Mouse (Mus musculus): ENCODE measurements around the gene Gata2.

Gene Gata2

DNA sequence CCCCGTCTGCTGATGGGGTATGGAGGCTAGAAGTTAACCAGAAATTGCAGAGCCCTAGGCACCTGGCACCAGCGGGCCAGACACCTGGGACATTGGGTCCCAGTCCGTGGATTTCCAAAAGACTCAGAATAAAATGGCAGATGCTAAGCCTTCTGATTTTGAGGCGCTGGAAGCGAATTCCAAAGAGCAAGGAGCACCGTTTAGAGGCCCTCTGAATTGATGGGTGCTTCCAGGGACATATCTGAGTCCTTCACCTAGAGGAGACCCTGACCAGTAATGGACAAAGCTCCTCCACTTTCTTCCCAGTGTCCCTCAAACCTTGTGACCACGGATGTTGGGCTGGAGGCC, 1.3 kb downstream of the Gata2 start:
- 29% methylated on average over 7 of the region's 7 CpGs for WGBS

DNA sequence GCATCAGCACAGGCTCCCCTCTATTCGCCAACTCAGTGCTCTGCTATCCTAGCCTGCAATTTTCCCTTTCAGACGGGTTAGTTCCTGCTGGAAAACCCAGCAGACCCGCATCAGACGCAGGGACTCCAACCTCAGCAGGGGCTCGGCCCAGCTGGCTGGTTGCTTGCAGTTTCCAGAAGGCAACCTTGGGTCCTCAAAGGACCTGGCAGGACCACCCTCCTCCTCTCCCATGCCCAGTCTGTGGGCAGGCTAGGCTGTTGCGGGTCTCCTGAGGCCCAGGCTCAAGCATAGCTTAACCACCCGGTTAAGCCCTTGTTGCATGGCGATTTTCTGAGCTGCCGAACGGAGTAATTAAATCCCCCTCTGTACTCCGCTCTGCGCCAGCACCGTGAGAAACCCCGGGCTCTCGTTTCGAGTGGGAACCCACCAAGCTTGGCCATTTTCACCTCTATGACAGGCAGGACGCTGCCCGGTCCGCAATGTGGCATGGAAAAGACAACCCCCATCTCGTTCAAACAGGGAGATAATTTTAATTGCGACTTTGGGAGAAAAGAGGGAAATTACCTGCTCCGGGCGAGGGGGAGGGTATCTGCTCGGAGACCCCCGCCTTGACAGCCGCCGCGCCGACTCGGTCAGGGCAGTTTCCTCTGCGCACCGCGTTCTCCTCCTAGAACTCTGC, 2.5 kb downstream of the Gata2 start:
- WGBS, result 8% methylated on average over 33 of the region's 33 CpGs

DNA sequence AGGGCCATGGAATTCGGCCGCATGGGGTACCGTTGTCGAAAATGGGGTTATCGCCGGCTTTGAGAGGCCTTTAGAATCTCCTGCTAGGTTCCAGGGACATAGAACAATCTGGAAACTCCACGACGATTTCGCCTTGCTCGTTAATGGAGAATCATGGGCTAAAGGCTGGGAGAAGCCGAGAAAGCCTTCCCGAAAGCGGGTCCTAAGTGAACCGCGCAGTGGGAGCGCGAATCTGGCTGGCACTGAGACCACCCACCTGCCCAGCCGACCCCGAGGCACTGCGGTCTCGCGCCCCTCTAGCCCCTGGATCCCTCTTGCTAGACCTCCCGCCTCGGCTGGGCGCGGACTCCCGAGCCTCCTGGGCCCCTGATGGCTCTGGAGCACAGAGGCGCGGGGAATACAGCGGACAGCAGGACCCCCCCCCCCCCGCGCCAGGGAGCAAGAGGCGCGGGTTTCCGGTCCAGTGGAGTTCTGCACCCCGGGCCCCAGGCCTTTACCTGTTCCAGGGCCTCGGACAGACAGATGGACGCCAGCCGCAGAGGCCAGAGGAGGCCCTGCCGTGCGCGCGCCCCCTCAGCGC, 3.1 kb downstream of the Gata2 start:
- WGBS, result 2% methylated on average over 44 of the region's 44 CpGs

DNA sequence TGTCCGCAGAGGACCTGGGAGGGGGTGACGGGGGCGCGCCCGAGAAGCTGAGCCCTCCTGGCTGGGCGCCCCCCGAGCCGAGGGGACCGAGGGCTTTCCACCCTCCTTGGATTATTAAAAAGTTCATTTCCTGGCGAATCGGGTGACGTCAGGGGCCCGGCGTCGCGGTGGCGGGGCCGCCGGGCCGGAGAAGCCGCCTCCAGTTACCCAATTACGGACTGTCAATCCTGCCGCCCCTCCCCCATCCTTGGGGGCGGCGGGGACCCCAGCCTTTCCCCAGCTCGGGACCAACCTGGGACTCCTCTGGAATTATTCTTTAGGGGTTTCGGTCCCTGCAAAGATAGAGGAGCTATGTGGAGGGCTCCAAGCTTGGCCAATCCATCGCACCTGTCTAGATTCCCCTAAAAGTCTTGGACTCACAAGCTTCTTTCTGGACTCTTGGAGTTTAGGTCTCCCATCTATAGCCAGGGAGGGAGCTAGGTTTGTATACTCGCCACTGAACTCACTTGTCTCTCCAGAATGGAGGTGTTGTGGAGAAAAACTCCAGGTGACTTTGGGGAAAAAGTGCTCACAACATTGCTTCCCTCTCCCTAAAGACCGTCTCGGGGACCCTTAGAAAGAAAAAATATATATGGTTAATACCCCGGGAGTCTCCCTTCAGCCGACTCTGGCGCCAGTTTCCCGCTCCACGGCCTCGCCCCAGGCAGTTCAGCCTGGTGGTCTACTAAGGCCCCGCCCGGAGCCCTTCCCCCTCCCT, 3.8 kb downstream of the Gata2 start:
- WGBS, result 2% methylated on average over 39 of the region's 39 CpGs

DNA sequence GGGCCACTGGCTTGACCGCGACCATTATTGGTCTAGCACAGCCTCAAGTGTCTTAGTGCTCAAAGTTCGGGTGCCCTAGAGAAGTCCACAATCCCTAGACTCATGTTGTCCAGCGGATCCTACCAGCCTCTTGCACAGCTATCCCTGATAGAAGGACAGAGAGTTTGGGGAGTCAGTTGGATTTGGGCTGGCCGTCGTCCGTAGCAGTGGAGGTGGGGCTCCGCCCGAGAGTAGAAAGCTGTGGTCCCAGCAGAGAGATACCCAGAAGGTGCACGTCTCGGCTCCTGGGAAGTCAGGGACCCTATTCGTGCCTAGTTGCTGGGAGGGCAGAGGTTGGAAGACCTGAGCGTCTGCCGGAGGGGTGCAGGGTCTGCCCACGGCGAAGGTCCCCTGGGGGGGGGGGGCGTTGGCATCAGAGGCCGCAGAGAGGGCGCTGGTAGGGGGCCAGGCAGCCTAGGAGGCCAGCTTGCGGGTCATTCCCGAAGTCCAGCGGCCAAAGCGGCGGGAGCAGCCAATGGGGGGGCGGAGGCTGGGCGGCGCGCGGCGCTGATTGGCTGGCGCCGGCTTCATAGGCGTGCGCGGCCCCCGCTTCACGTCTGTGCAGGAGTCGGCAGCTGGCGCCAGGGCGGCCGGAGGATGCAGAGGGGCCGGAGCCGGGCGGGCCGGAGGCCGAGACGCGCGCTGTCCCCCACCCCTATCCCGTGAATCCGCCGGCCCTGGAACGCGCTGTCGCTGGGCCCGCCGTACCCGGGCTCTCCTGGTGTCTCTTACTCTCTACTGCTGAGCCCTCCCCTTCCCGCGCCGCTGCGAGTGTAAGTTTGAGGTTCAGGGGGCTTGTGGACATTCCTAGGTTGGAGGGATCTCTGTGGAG, 4.6 kb downstream of the Gata2 start:
- WGBS, result 1% methylated on average over 39 of the region's 62 CpGs

DNA sequence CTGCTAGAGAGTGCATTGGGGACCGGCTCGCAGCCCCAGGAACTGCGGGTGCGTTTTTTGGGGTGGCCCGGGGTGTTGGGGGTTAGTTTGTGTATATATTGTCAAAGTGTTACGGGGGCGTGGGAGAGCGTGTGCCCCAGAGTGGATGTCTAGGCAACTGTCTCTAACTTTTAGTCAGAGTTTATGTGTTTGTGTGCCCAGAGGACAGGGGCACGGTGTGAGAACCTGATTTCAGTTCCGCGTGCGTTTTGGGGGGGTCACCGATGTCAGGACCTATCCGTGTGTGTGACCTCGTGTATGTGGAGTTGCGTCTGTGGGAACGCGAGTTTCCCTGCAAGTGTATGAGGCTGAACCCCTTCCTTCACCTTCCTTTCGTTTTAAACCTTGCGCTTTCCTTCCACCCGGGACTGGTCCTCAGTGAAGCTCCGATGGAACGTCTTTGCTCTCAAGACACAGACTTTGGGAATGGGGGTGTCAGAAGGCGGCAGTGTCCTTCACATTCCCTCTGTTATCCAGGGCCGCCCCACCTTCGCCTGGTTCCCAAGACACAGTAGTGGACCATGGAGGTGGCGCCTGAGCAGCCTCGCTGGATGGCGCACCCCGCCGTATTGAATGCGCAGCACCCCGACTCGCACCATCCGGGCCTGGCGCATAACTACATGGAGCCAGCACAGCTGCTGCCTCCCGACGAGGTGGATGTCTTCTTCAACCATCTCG, 5.5 kb downstream of the Gata2 start:
- WGBS, result 1% methylated on average over 39 of the region's 39 CpGs

DNA sequence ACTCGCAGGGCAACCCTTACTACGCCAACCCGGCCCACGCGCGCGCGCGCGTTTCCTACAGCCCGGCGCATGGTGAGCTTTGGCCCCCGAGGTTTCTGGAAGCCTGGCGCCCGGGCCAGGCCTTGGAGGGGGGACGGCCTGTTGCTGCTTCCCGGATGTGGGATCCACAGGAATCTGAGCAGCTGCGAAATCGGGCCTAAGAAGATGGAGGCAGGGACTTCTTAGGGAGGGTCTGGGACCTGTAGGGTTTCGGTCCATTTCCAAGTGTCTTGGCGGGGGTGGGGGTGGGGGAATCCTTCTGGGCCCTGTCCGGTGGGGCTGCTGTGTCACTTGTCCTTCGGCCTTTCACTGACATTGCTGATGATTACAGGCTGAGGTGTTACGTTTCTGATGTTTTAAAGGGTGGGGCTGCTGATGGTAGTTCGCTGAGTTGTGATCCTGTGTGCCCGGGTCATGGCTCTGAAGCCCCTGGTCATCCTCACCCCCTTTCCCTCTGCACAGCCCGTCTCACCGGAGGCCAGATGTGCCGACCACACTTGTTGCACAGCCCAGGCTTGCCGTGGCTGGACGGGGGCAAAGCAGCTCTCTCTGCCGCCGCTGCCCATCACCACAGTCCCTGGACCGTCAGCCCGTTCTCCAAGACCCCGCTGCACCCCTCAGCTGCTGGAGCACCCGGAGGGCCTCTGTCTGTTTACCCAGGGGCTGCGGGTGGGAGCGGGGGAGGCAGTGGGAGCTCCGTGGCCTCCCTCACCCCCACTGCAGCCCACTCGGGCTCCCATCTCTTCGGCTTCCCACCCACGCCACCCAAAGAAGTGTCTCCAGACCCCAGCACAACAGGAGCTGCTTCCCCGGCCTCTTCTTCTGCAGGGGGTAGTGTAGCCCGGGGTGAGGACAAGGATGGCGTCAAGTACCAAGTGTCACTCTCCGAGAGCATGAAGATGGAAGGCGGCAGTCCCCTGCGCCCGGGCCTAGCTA, 6.3 kb downstream of the Gata2 start:
- 7% methylated on average over 50 of the region's 50 CpGs for WGBS

DNA sequence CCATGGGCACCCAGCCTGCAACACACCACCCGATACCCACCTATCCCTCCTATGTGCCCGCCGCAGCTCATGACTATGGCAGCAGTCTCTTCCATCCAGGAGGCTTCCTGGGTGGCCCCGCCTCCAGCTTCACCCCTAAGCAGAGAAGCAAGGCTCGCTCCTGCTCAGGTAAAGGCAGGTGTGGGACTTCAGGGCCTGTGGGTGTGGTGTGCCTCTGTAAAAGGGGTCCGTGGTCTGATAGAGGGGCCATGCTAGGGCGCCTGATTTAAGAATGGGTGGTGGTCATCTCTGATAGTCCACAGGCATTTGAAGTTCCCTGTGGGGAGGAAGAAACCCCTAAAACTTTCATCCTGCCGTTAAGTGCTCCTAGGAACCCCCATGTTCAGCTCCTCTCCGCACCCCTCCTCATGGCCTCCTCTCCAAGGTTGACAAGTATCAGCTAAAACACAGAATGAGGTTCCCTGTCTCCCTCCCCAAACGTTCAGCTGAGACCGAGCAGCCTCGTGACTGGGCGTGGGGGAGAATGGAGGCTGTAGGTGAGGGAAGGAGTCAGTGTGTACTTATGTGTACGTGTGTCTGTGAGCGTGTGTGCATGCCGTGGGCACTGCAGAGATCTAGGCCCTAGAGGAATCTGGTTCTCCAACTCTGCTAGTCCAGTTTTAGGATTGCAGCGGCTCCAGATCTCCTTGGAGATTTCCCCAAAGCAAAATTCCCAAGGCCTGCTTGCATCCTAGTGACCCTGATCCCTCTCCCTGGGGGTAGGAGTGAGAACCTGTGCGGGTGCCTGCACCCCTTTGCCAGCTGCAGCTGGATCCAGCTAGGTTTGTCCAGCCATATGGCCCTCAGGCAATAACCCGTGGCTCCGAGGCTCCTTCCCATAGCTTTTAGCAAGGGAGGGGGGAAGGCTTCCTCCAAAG, 7.3 kb downstream of the Gata2 start:
- 22% methylated on average over 20 of the region's 20 CpGs for WGBS

DNA sequence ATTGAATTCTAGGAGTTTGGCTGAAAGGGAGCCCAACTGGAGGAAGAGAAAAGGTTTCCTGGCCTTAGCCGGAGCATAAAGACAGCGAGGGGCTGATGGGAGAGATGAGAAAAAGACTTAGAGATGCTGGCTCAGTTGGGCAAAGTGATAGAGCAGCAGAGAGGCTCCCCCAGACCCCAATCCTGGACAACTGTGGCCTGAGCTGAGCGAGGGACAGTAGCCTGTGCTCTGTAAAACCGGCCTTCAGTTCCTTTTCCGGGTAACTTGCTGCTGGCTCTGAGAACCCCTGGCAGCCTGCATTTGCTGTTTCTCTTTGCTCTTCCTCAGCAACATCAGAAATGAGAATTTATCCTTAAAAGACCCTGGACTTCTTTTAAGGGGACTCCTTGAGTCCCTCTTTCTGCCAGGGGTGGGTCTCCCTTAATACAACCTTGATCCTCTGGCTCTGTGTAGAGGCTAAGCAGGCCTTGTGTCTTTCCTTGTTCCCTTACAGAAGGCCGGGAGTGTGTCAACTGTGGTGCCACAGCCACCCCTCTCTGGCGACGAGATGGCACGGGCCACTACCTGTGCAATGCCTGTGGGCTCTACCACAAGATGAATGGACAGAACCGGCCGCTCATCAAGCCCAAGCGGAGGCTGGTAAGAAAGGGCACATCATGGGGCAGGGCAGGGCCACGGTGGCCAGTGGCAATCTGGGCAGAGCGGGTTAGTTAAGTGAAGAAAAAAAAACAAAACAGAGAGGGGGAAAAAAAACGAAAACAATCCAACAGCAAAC, 8.4 kb downstream of the Gata2 start:
- 27% methylated on average over 15 of the region's 15 CpGs for WGBS

DNA sequence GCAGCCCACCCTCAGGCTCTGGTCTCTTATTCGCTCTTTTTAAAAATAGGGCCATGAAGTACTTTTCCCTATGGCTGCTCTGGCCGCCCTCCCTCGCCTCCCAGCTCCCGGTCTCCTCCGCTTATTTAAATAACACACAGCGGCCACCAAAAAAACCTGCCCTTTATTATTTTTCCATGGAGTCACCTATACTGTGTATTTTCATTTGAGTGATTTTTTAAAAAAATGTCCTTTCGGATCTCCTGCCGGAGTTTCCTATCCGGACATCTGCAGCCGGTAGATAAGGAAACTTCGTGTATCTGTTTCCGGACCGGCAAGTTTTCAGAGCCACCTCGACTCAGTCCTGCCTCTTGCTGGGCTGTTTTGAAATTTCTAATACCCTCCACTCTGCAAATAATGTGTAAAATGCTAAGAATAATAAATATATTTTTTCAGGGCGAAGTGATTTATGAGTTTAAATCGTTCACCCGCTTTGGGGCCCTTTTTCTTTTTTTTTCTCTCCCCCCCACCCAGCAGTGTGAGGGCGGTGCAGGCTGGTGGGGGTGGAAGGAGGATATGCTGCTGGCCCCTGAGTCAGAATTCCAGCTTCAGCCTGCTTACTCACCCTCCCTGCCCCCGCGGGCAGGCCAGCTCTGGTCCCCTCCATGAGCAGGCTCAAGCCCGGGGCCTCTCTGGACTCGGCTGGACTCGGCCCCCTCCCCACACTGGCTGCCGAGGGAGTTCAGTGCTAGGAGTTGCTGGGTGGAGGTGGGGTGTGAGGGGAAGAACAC, 9.4 kb downstream of the Gata2 start:
- 6% methylated on average over 24 of the region's 24 CpGs for WGBS

DNA sequence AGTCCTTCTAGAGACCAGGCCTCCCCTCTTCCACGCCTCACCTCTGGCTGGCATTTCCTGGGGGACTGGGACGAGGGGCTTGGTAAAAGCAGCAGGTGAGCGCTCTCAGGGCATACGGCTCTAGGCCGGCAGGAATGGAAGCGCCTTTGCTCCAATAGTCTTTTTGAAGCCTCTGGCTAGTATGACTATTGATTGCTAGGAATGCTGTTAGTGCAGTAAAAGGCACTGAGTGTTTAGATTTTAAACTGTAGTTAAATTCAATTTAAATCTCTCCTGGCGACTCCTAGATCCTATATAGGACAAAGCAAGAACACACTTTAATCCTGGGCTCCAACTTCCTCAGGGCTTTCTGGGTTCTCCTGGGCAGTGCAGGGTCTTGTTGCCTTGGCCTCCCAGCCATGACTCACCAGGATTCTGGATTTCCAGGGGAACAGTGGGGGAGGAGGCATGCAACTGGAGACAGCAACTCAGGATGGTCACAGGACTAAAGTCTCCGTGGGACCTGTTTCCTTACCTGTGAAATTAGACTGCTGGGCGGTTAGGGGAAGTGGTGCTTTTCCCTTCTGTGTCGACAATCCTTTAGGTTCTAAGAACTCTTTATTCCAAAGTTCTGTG, 10.2 kb downstream of the Gata2 start:
- 19% methylated on average over 10 of the region's 10 CpGs for WGBS

DNA sequence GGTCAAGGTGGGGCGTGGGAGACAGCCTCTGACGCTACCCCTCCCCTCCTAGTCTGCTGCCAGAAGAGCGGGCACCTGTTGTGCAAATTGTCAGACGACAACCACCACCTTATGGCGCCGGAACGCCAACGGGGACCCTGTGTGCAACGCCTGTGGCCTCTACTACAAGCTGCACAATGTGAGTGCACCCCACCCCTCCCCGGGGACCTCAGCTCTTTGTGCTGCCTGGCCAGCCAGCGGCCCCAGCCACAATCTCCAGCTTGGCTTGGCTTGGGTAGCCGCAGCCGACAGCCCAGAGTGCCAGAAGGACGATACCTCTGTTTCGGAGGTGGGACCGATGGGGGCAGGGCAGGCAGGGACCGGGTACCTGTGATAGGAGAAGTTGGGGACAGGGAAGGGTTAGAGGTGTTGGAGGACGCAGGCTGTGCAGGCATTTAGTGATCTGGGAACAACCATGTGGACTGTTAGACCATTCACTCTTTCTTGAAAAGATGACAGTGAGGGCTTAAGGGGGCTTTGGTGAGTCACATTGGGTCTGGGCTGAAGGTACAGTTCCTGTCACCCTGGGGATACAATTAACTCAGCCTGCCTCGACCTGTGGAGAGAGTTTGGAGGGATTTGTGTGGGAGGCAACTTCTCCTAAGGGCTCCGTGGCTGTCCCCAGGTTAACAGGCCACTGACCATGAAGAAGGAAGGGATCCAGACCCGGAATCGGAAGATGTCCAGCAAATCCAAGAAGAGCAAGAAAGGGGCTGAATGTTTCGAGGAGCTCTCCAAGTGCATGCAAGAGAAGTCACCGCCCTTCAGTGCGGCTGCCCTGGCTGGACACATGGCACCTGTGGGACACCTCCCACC, 11.1 kb downstream of the Gata2 start:
- 9% methylated on average over 25 of the region's 25 CpGs for WGBS

DNA sequence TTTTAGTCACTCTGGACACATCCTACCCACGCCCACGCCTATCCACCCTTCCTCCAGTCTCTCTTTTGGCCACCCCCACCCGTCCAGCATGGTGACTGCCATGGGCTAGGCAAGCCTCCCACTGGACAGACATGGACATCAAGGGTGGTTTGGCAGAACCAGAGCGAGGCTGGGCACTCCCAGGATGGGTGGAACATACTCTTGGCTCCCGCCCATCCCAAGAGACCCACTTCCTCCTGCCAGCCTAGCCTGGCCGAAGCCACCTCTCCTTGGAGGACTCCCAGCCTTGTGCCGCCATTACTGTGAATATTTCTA, 11.7 kb downstream of the Gata2 start:
- WGBS, result 18% methylated on average over 7 of the region's 7 CpGs

DNA sequence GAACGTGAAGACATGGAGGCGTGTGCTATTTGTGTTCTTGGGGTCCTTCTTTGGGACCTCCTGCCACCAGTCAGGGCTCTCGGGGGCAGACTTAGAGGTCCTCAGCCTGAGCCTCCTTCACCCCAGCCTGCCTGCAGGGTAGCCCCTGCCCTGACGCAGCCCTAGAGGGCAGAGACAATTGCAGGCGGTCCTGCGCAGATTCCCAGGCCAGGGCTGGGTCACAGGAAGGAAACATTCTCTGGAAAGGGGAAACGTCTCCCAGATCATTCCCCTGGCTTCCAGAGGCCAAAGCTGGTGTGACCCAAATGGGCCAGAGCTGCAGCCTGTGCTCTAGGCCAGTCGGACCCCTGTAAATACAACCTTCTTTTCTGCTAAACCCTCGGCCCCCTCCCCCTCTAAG, 12.2 kb downstream of the Gata2 start:
- WGBS, result 20% methylated on average over 9 of the region's 9 CpGs

DNA sequence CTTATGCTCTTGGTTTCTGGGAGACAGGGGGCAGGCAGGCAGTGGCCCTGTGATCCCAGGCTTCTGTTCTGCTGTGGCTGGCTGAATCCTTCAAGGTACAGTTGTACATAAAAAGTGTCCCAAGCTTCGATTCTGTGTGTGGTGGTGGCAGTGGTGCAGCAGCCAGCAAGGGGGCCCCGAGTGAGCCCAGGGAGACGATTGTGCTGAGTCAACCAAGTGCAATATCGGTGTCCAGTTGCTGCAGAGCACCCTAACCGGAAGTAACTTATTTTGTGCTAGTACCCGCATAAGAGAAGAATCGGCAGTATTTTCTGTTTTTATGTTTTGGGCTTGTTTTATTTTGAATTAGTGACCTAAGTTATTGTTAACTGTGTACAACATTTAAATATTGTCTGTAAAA, 12.9 kb downstream of the Gata2 start:
- 63% methylated on average over 7 of the region's 7 CpGs for WGBS

DNA sequence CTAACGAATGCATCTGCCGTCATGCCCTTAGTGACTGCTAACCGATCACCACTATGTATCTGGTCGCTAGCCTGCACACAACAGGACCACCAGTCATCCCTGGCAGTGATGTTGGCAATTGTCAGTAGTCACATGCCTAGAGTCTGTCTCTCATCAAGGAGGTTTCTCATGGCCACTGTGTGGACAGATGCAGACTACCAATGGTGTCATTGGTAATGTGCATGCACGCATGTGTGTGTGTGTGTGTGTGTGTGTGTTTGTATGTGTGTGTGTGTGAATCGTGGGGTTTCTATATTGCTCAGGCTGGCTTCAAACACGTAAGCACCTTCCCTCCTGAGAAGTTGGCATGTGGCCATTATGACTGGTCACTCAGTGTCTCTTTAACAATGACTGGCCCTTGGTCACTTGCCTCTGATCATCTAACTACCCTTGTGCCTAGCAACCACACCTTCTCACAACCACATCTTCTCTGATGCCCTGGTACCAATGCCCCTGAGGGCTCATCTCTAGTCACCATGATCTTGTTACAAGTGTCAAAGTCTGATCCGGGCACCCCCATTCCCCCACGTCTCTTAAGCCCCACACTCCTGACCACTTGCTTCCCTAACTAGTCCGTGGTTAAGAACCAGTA, 13.8 kb downstream of the Gata2 start:
- 88% methylated on average over 10 of the region's 10 CpGs for WGBS

Measured in cerebral cortex, adult 2 months (tissue).